Mouse (Mus musculus): ENCODE results near the gene Secisbp2.

DNA sequence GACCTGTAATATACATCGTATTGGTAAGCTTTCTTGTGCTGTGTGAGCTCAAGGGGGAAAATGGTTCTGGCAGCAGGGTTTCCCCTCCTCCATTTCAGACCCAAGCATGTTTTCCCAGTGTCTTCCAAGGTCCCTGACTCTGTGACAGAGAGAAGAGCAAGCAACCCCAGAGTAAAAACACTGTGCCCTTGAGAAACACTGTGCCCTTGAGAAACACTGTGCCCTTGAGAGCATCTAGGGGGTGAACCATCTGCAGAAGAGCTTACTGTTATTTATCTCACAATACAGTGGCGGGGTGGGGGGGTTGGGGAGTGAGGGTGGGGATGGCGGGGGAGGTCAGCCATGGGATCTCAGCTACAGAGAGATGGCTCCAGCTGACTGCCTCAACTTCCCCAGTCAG lies 67.8 kb downstream of the Secisbp2 start:
- TF ChIP-seq EP300 (IDR thresholded peaks at IDR 0.05; ENCODE audit: low read length), result no peak
- no peak for TF ChIP-seq POLR2A (IDR thresholded peaks at IDR 0.05; ENCODE audit: low read depth, low read length)
- TF ChIP-seq ETS1 (conservative IDR thresholded peaks at IDR 0.05; ENCODE audit: low read depth, low read length), result no peak
- TF ChIP-seq CHD1 (IDR thresholded peaks at IDR 0.05; ENCODE audit: low read depth, low read length), result no peak
- TF ChIP-seq KAT2A (IDR thresholded peaks at IDR 0.05; ENCODE audit: insufficient replicate concordance, low read length), result no peak
- no peak for TF ChIP-seq MYC (IDR thresholded peaks at IDR 0.05; ENCODE audit: low read depth, low read length)
- TF ChIP-seq ELF1 (IDR thresholded peaks at IDR 0.05; ENCODE audit: low read depth, low read length), result no peak
- TF ChIP-seq CTCF (conservative IDR thresholded peaks at IDR 0.05 in 1 of 2, IDR thresholded peaks at IDR 0.05 in 1 of 2; ENCODE audit: low read depth in 2 of 2, low read length in 2 of 2), result no peak

All from CH12.LX (cell line).